Mouse (Mus musculus) MEL (cell line): ENCODE data around the gene Pphln1. TPM values are rescaled to one million over a fixed set of nuclear protein-coding genes. Genes with fewer than 3 reads are reported as not detected.

ENCODE experiments used
- DNase-seq: peaks from one replicate; pipeline ENCODE4 v3.0.0; 2011; ENCODE audit warnings: low read depth, low spot score
- H3K27ac ChIP-seq: 2 replicates; pipeline ENCODE4 v1.5.1; 2012; ENCODE audit warnings: low read depth, mild to moderate bottlenecking, control low read depth, low read length, moderate library complexity; ENCODE audit not compliant: control insufficient read depth
- H3K27me3 ChIP-seq, 2 experiments: fragments of 150-350 bp in 1 of 2; sonication (generic) in 1 of 2; 2 replicates each; pipeline ENCODE4 v1.6.1; 2012; ENCODE audit warnings: low read length in 2 of 2, mild to moderate bottlenecking in 2 of 2, improper control_type of control experiment in 1 of 2, moderate library complexity in 1 of 2; ENCODE audit not compliant: insufficient read depth in 2 of 2, control insufficient read depth in 1 of 2
- H3K36me3 ChIP-seq, 2 experiments: 2 replicates each; pipeline ENCODE4 v1.6.1; 2012 to 2014; ENCODE audit warnings: low read length in 2 of 2, improper control_type of control experiment in 1 of 2, inconsistent platforms in 1 of 2, mild to moderate bottlenecking in 1 of 2; ENCODE audit not compliant: insufficient read depth in 2 of 2, control insufficient read depth in 1 of 2
- H3K4me1 ChIP-seq, 2 experiments: fragments of 150-350 bp in 1 of 2; sonication (generic) in 1 of 2; 2 replicates each; pipeline ENCODE4 v1.6.1; 2012; ENCODE audit warnings: low read length in 2 of 2, improper control_type of control experiment in 1 of 2, mild to moderate bottlenecking in 1 of 2; ENCODE audit not compliant: insufficient read depth in 2 of 2, control insufficient read depth in 1 of 2
- H3K4me3 ChIP-seq, 2 experiments: fragments of 150-350 bp in 1 of 2; sonication (generic) in 1 of 2; 2 replicates each; pipeline ENCODE4 v1.5.1; 2012; ENCODE audit warnings: low read depth in 2 of 2, low read length in 2 of 2, mild to moderate bottlenecking in 2 of 2, moderate library complexity in 2 of 2, control low read depth in 1 of 2, improper control_type of control experiment in 1 of 2; ENCODE audit not compliant: control insufficient read depth in 1 of 2, insufficient read depth in 1 of 2
- H3K79me2 ChIP-seq: 2 replicates; pipeline ENCODE4 v1.6.1; 2012; ENCODE audit warnings: mild to moderate bottlenecking, low read length, moderate library complexity; ENCODE audit not compliant: control insufficient read depth, poor library complexity, insufficient read depth
- H3K9ac ChIP-seq: 2 replicates; pipeline ENCODE4 v1.6.1; 2012; ENCODE audit warnings: low read depth, mild to moderate bottlenecking, control low read depth, low read length, moderate library complexity; ENCODE audit not compliant: control insufficient read depth, poor library complexity, severe bottlenecking
- H3K9me3 ChIP-seq: fragments of 150-350 bp; sonication (generic); replicated peaks from 2 replicates; pipeline ENCODE4 v1.6.1; 2012; ENCODE audit warnings: mild to moderate bottlenecking, low read length, improper control_type of control experiment, moderate library complexity; ENCODE audit not compliant: insufficient read depth
- JUND ChIP-seq: IDR thresholded peaks from 2 replicates; pipeline ENCODE4 v1.6.1; 2011; ENCODE audit warnings: low read depth, mild to moderate bottlenecking, improper control_type of control experiment, low read length
- KAT2A ChIP-seq: conservative IDR thresholded peaks from 2 replicates; pipeline ENCODE4 v1.6.1; 2012; ENCODE audit warnings: low read depth, low read length, improper control_type of control experiment, inconsistent platforms
- MAFK ChIP-seq: IDR thresholded peaks from 2 replicates; pipeline ENCODE4 v1.6.1; 2011; ENCODE audit warnings: low read depth, mild to moderate bottlenecking, low read length, improper control_type of control experiment, borderline replicate concordance
- MAX ChIP-seq: IDR thresholded peaks from 2 replicates; pipeline ENCODE4 v1.6.1; 2011; ENCODE audit warnings: low read length, improper control_type of control experiment
- MEF2A ChIP-seq: IDR thresholded peaks from 2 replicates; pipeline ENCODE4 v1.6.1; 2014; ENCODE audit warnings: low read depth, mild to moderate bottlenecking, inconsistent platforms, low read length, improper control_type of control experiment; ENCODE audit not compliant: poor library complexity, insufficient replicate concordance, severe bottlenecking; ENCODE audit errors: extremely low read depth
- MXI1 ChIP-seq: IDR thresholded peaks from 2 replicates; pipeline ENCODE4 v1.6.1; 2011; ENCODE audit warnings: mild to moderate bottlenecking, low read depth, low read length, improper control_type of control experiment
- MYB ChIP-seq: IDR thresholded peaks from 2 replicates; pipeline ENCODE4 v1.6.1; 2011; ENCODE audit warnings: mild to moderate bottlenecking, low read depth, low read length, improper control_type of control experiment
- MYC ChIP-seq: IDR thresholded peaks from 2 replicates; pipeline ENCODE4 v1.6.1; 2011; ENCODE audit warnings: low read depth, mild to moderate bottlenecking, low read length, improper control_type of control experiment, moderate library complexity
- NELFE ChIP-seq: IDR thresholded peaks from 2 replicates; pipeline ENCODE4 v1.6.1; 2011; ENCODE audit warnings: low read depth, low read length, improper control_type of control experiment
- POLR2AphosphoS5 ChIP-seq: IDR thresholded peaks from 2 replicates; pipeline ENCODE4 v1.6.1; 2012; ENCODE audit warnings: low read depth, borderline replicate concordance, mild to moderate bottlenecking, inconsistent platforms, low read length, moderate library complexity, mixed read lengths
- SIN3A ChIP-seq: IDR thresholded peaks from 2 replicates; pipeline ENCODE4 v1.6.1; 2012; ENCODE audit warnings: low read length, improper control_type of control experiment, inconsistent platforms
- TAL1 ChIP-seq: IDR thresholded peaks from 2 replicates; pipeline ENCODE4 v1.6.1; 2012; ENCODE audit warnings: mild to moderate bottlenecking, inconsistent platforms, low read length, moderate library complexity, mixed read lengths
- TBP ChIP-seq: IDR thresholded peaks from 2 replicates; pipeline ENCODE4 v1.8.0; 2011; ENCODE audit warnings: low read depth, low read length, improper control_type of control experiment
- ZKSCAN1 ChIP-seq: IDR thresholded peaks from 2 replicates; pipeline ENCODE4 v1.6.1; 2012; ENCODE audit warnings: low read depth, mild to moderate bottlenecking, inconsistent platforms, low read length, improper control_type of control experiment, moderate library complexity
- ZMIZ1 ChIP-seq: IDR thresholded peaks from 2 replicates; pipeline ENCODE4 v1.6.1; 2012; ENCODE audit warnings: low read depth, mild to moderate bottlenecking, inconsistent platforms, low read length, improper control_type of control experiment, moderate library complexity
- polyA plus RNA-seq, 2 experiments: library from polyadenylated mRNA; stranded (reverse) in 1 of 2; unstranded in 1 of 2; fragments of >175 nt in 1 of 2; fragments of >200 nt in 1 of 2; gene quantifications; 2 replicates each; pipeline versions ENCODE4 v1.2.1 to v1.2.4; 2012; ENCODE audit warnings: low replicate concordance in 2 of 2, low read depth in 1 of 2; ENCODE audit not compliant: insufficient read length in 2 of 2, insufficient read depth in 1 of 2, missing spikeins in 1 of 2
- total RNA-seq: library from RNA; depleted of rRNA; stranded (reverse); fragments of 300-350 nt; gene quantifications from 2 replicates; pipeline ENCODE4 v1.2.3, GENCODE M21; 2012

Gene Pphln1
- total and polyA plus RNA-seq, 3 experiments = 43.4 to 63.0 (median 50.1) TPM

DNA sequence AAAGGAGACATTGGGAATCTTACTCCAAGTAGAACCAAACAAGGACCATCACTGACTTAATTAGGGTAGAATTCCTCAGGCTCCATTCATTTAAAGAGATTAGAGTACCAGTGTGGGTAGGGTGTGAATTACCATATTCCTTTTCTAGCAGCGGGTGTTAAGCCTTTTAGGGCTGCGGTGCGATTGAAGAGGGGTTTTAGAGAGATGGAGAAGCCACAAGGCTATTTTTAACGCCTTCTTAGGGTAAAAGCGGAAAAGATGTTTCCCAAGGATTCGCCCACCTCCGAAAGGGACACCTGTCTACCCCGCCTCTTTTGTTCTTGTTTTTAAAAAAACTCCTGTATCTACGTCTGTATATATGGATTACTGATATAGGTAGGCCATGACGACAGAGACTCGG lies 881 bp upstream of the Pphln1 start:
- H3K9me3 ChIP-seq = no peaks in the 10 kb centered on the region
- peaks cover 9 to 36% of the 10 kb centered on the region in 2 experiments for H3K36me3 ChIP-seq
- peak overlapping the region; percentile 87 to 91 for H3K4me3 ChIP-seq
- no peak overlapping the region for H3K27ac ChIP-seq
- TF ChIP-seq POLR2AphosphoS5 = no peak
- no peak for TF ChIP-seq ZKSCAN1
- TF ChIP-seq KAT2A = no peak
- no peak for TF ChIP-seq TAL1
- no peak for TF ChIP-seq ZMIZ1
- no peak for TF ChIP-seq SIN3A
- no peak for TF ChIP-seq MAFK
- H3K4me1 ChIP-seq = peaks cover 13 to 20% of the 10 kb centered on the region in 2 experiments
- peak overlapping the region; percentile 95 for H3K9ac ChIP-seq
- DNase-seq = no peak
- peaks cover 54% of the 10 kb centered on the region for H3K79me2 ChIP-seq
- H3K27me3 ChIP-seq = no peaks in the 10 kb centered on the region

DNA sequence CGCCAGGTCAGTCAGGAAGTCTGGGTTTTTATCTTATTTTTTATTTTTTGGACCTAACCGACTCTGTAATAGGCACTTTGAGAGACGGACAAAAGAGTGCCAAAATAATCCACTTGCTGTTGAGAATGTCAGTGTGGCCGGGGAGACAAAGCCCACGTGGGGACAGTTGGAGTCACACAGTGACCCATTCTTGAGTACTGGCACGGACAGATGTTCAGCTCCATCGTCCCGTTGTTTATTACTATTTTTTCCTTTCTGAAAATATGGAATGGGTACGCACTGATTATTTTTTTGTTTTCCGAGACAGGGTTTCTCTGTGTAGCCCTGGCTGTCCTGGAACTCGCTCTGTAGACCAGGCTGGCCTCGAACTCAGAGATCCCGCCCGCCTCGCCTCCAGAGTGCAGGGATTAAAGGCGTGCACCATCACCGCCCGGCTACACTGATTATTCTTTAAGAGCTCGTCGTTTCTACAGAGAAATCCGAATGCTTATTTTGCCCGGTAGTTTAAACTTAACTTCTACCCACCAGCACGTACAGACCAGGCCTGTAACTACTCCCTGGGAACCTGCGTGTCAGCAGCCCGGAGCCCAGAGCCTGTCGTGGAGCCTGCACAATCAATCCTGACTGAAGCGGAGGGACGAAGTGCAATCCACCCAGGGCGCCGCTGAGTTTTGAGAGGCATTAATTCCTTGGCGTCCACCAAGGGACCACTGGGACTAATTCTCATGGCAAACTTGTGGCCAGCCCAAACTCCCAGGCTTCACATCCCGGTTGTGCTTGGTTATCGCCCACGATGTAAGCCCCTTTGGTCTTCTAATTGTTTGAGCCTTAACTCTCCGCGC lies 770 bp downstream of the Pphln1 start:
- DNase-seq = peak; percentile 50
- peaks cover 15 to 20% of the 10 kb centered on the region in 2 experiments for H3K4me1 ChIP-seq
- H3K9me3 ChIP-seq = no peaks in the 10 kb centered on the region
- peaks cover 6 to 44% of the 10 kb centered on the region in 2 experiments for H3K36me3 ChIP-seq
- H3K27ac ChIP-seq = peak overlapping the region; percentile 86
- TF ChIP-seq NELFE (no peak), JUND (no peak), MAX (peak; percentile 14; the same call in 1 of the 2 replicates), TBP (peak; percentile 10; the same call in 1 of the 2 replicates), MYC (peak; percentile 81), MXI1 (peak; percentile 87), MYB (no peak), ZMIZ1 (no peak), MEF2A (no peak)
- TF ChIP-seq, all 39 proteins: peak for 4
- H3K9ac ChIP-seq = peak overlapping the region; percentile 95
- H3K27me3 ChIP-seq = no peaks in the 10 kb centered on the region
- peaks cover 68% of the 10 kb centered on the region for H3K79me2 ChIP-seq
- H3K4me3 ChIP-seq = peak overlapping the region; percentile 81 to 91
